In genomic region chr1:33031991-33032390, GRCm38 (mm10) we compare ENCODE assay signal across 30 mouse cellular contexts.
"Had no signal": no experiment of that assay in that cellular context is flagged by ENCODE, and none has a peak within 500 bp of the region (broad histone marks: within the 10 kb centered on the region; RNA-seq: fewer than 3 reads in every experiment).

No protein-coding gene starts in this region.

- H3K4me3 ChIP-seq: left cerebral cortex, adult 2 months; limb, embryonic 10.5 days; limb, embryonic 12.5 days; limb, embryonic 13.5 days; limb, embryonic 15.5 days; liver, embryonic 12.5 days; liver, embryonic 13.5 days; liver, embryonic 15.5 days; lung, embryonic 15.5 days; megakaryocyte, embryonic 14.5 days; midbrain, embryonic 10.5 days; midbrain, embryonic 12.5 days; midbrain, embryonic 13.5 days; midbrain, embryonic 15.5 days; myocyte; neural tube, embryonic 12.5 days had no signal

- H3K27me3 ChIP-seq: limb, embryonic 12.5 days; limb, embryonic 13.5 days; limb, embryonic 15.5 days; liver, embryonic 12.5 days; liver, embryonic 13.5 days; liver, embryonic 15.5 days; lung, embryonic 15.5 days; megakaryocyte, embryonic 14.5 days; midbrain, embryonic 12.5 days; midbrain, embryonic 13.5 days; midbrain, embryonic 15.5 days; neural tube, embryonic 12.5 days had no signal

- H3K4me1 ChIP-seq: limb, embryonic 10.5 days; limb, embryonic 12.5 days; limb, embryonic 13.5 days; limb, embryonic 15.5 days; liver, embryonic 12.5 days; liver, embryonic 13.5 days; liver, embryonic 15.5 days; lung, embryonic 15.5 days; megakaryocyte, embryonic 14.5 days; neural tube, embryonic 12.5 days had no signal

- H3K27ac ChIP-seq: left cerebral cortex, adult 2 months; limb, embryonic 10.5 days; limb, embryonic 12.5 days; limb, embryonic 13.5 days; limb, embryonic 15.5 days; liver, embryonic 12.5 days; liver, embryonic 13.5 days; liver, embryonic 14.5 days; liver, embryonic 15.5 days; lung, embryonic 15.5 days; macrophage; midbrain, embryonic 10.5 days; midbrain, embryonic 12.5 days; midbrain, embryonic 13.5 days; midbrain, embryonic 15.5 days; neural tube, embryonic 12.5 days had no signal

- H3K9me3 ChIP-seq: limb, embryonic 10.5 days; limb, embryonic 12.5 days; limb, embryonic 13.5 days; limb, embryonic 15.5 days; liver, embryonic 12.5 days; liver, embryonic 13.5 days; liver, embryonic 15.5 days; lung, embryonic 15.5 days; megakaryocyte, embryonic 14.5 days; midbrain, embryonic 10.5 days; midbrain, embryonic 12.5 days; midbrain, embryonic 13.5 days; midbrain, embryonic 15.5 days; neural tube, embryonic 12.5 days had no signal

- ATAC-seq: liver, embryonic 12.5 days; liver, postnatal 0 days; lung, postnatal 0 days; midbrain, embryonic 13.5 days; midbrain, embryonic 15.5 days had no signal

- H3K36me3 ChIP-seq: limb, embryonic 10.5 days; limb, embryonic 12.5 days; limb, embryonic 13.5 days; limb, embryonic 15.5 days; liver, embryonic 12.5 days; liver, embryonic 13.5 days; liver, embryonic 15.5 days; lung, embryonic 15.5 days; midbrain, embryonic 10.5 days; midbrain, embryonic 12.5 days; midbrain, embryonic 13.5 days; midbrain, embryonic 15.5 days; neural tube, embryonic 12.5 days had no signal

- H3K9ac ChIP-seq: limb, embryonic 12.5 days; limb, embryonic 13.5 days; limb, embryonic 15.5 days; liver, embryonic 12.5 days; liver, embryonic 13.5 days; liver, embryonic 14.5 days; liver, embryonic 15.5 days; liver, postnatal 0 days; lung, embryonic 14.5 days; lung, embryonic 15.5 days; midbrain, embryonic 12.5 days; midbrain, embryonic 13.5 days; midbrain, embryonic 15.5 days; neural tube, embryonic 12.5 days had no signal

- H3K4me2 ChIP-seq: limb, embryonic 12.5 days; limb, embryonic 13.5 days; limb, embryonic 15.5 days; liver, embryonic 12.5 days; liver, embryonic 13.5 days; liver, embryonic 15.5 days; lung, embryonic 14.5 days; lung, embryonic 15.5 days; midbrain, embryonic 12.5 days; midbrain, embryonic 13.5 days; midbrain, embryonic 15.5 days; neural tube, embryonic 12.5 days had no signal

- DNase-seq: left cerebral cortex, postnatal 4 days; liver; liver, embryonic 13.5 days; liver, postnatal 0 days; lung, adult 18-20 months; lung, adult 2 months; lung, embryonic 14.5 days; lung, postnatal 10 days; lung, postnatal 14 days; lung, postnatal 36 days; lung, postnatal 4 days; midbrain, embryonic 14.5 days had no signal
